Mouse (Mus musculus) heart, embryonic 10.5 days (tissue): ENCODE measurements around the gene Lyl1. TPM values are rescaled to one million over a fixed set of nuclear protein-coding genes. Genes with fewer than 3 reads are reported as not detected.
A peak's percentile ranks its signal among the peaks of the same experiment; 100 is the strongest.

Source experiments
- DNase-seq: peaks from one replicate; pipeline ENCODE4 v3.0.0-alpha.2; 2017; ENCODE audit warnings: low spot score
- H3K27ac ChIP-seq: fragments of 300-500 bp; sonication (generic); 2 replicates; pipeline ENCODE4 v1.5.1; 2016; ENCODE audit warnings: mild to moderate bottlenecking
- H3K27me3 ChIP-seq: fragments of 300-500 bp; sonication (generic); 2 replicates; pipeline ENCODE4 v1.6.1; 2016; ENCODE audit warnings: mild to moderate bottlenecking; ENCODE audit not compliant: poor library complexity, insufficient read depth, severe bottlenecking
- H3K36me3 ChIP-seq: fragments of 300-500 bp; sonication (generic); 2 replicates; pipeline ENCODE4 v1.6.1; 2016; ENCODE audit warnings: mild to moderate bottlenecking, moderate library complexity
- H3K4me1 ChIP-seq: fragments of 300-500 bp; sonication (generic); 2 replicates; pipeline ENCODE4 v1.6.1; 2016; ENCODE audit warnings: mild to moderate bottlenecking
- H3K4me3 ChIP-seq: fragments of 300-500 bp; sonication (generic); 2 replicates; pipeline ENCODE4 v1.5.1; 2016; ENCODE audit warnings: mild to moderate bottlenecking, moderate library complexity
- H3K9me3 ChIP-seq: fragments of 300-500 bp; sonication (generic); 2 replicates; pipeline ENCODE4 v1.6.1; 2016; ENCODE audit warnings: mild to moderate bottlenecking, moderate library complexity
- WGBS: fragments of 180-500 bp; shearing (Covaris S2); methylation state at CpG from one replicate; pipeline ENCODE4 v1.1.7; 2016; 5-methylcytosine and 5-hydroxymethylcytosine counted together
- polyA plus RNA-seq: library from polyadenylated mRNA; unstranded; fragments of >200 nt; fragmentation: Nextera tagmentation; extraction: Ambion mirVana; gene quantifications from 2 replicates; pipeline ENCODE4 v1.2.1, GENCODE M21; 2016

The Lyl1 gene
- 18.5 and 19.3 TPM in 2 replicates for polyA plus RNA-seq

- peaks cover 49% of the 10 kb centered on the region for H3K27me3 ChIP-seq
- 5% methylated on average over 34 of the region's 34 CpGs for WGBS
Observed at GRCm38 (mm10) chr8:84700941-84701911, at the start of gene Lyl1. Lyl1 (plus strand) TSS chr8:84701457.

GRCm38 (mm10) chr8:84653092-84653631 lies 48.1 kb upstream of the Lyl1 start:
- Histone ChIP-seq H3K27ac (peak overlapping the region; percentile 13; the same call in 1 of the 2 replicates), H3K36me3 (no peaks in the 10 kb centered on the region), H3K4me1 (peaks cover 56% of the 10 kb centered on the region), H3K9me3 (no peaks in the 10 kb centered on the region), H3K27me3 (no peaks in the 10 kb centered on the region), H3K4me3 (peak overlapping the region; percentile 17; the same call in 1 of the 2 replicates)
- 56% methylated on average over 9 of the region's 9 CpGs for WGBS
- DNase-seq: no peak

More at GRCm38 (mm10) chr8:84700941-84701911, at the start of gene Lyl1:
- Histone ChIP-seq H3K4me1 (peaks cover 60% of the 10 kb centered on the region), H3K27ac (peak within 1 kb of the TSS; percentile 84), H3K36me3 (peaks cover 36% of the 10 kb centered on the region), H3K4me3 (peak within 1 kb of the TSS; percentile 53), H3K9me3 (no peaks in the 10 kb centered on the region)
- DNase-seq: peak; percentile 97

DNA sequence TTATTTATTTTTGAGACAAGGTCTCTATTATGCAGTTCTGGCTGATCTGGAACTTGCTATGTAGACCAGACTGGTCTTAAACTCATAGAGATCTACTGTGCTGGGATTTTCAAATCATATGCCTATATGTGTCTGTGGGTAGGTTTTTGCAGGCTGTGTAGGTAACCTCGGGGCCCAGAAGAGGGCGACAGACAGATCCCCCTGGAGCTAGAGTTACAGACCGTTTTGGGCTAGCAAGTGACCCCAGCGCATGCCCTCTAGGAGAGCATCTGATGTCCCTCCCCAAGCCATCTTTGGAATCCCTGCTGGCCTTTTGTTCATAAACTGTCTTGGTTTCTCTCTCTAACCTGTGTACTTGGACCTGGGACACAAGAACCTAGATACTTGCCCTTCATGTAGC lies 46.7 kb upstream of the Lyl1 start:
- no peak for DNase-seq
- no peaks in the 10 kb centered on the region for H3K9me3 ChIP-seq

GRCm38 (mm10) chr8:84655336-84656190 lies 45.7 kb upstream of the Lyl1 start:
- WGBS: 1% methylated on average over 15 of the region's 15 CpGs

More for the DNA sequence above, 46.7 kb upstream of the Lyl1 start:
- no peaks in the 10 kb centered on the region for H3K36me3 ChIP-seq
- H3K27me3 ChIP-seq: no peaks in the 10 kb centered on the region
- 0 out of 2 replicates have a peak overlapping the region, but pooled peaks have one; percentile 65 for H3K4me3 ChIP-seq
- H3K4me1 ChIP-seq: peaks cover 63% of the 10 kb centered on the region
- H3K27ac ChIP-seq: peak overlapping the region; percentile 95
- 44% methylated on average over 4 of the region's 4 CpGs for WGBS

GRCm38 (mm10) chr8:84656191-84656525 lies 45.1 kb upstream of the Lyl1 start:
- H3K27me3 ChIP-seq: no peaks in the 10 kb centered on the region
- H3K4me1 ChIP-seq: peaks cover 64% of the 10 kb centered on the region
- H3K9me3 ChIP-seq: no peaks in the 10 kb centered on the region
- H3K36me3 ChIP-seq: no peaks in the 10 kb centered on the region
- peak overlapping the region; percentile 65 for H3K4me3 ChIP-seq
- under 1% methylated on average over 10 of the region's 10 CpGs for WGBS
- no peak for DNase-seq
- H3K27ac ChIP-seq: peak overlapping the region; percentile 95

More at GRCm38 (mm10) chr8:84655336-84656190, 45.7 kb upstream of the Lyl1 start:
- Histone ChIP-seq H3K9me3 (no peaks in the 10 kb centered on the region), H3K36me3 (no peaks in the 10 kb centered on the region), H3K4me1 (peaks cover 65% of the 10 kb centered on the region), H3K27me3 (no peaks in the 10 kb centered on the region), H3K27ac (peak overlapping the region; percentile 95), H3K4me3 (peak overlapping the region; percentile 65)
- peak; percentile 92 for DNase-seq

GRCm38 (mm10) chr8:84656641-84657126 lies 44.6 kb upstream of the Lyl1 start:
- H3K4me3 ChIP-seq: peak overlapping the region; percentile 65
- H3K36me3 ChIP-seq: no peaks in the 10 kb centered on the region
- no peaks in the 10 kb centered on the region for H3K9me3 ChIP-seq
- H3K27ac ChIP-seq: peak overlapping the region; percentile 95
- DNase-seq: peak; percentile 94
- under 1% methylated on average over 23 of the region's 23 CpGs for WGBS
- H3K4me1 ChIP-seq: peaks cover 61% of the 10 kb centered on the region
- no peaks in the 10 kb centered on the region for H3K27me3 ChIP-seq

- H3K27me3 ChIP-seq: no peaks in the 10 kb centered on the region
- H3K36me3 ChIP-seq: no peaks in the 10 kb centered on the region
- no peak for DNase-seq
- H3K9me3 ChIP-seq: no peaks in the 10 kb centered on the region
- peak overlapping the region; percentile 65 for H3K4me3 ChIP-seq
- peak overlapping the region; percentile 95 for H3K27ac ChIP-seq
- H3K4me1 ChIP-seq: peaks cover 61% of the 10 kb centered on the region
Observed at GRCm38 (mm10) chr8:84657203-84657602, 44.1 kb upstream of the Lyl1 start.

DNA sequence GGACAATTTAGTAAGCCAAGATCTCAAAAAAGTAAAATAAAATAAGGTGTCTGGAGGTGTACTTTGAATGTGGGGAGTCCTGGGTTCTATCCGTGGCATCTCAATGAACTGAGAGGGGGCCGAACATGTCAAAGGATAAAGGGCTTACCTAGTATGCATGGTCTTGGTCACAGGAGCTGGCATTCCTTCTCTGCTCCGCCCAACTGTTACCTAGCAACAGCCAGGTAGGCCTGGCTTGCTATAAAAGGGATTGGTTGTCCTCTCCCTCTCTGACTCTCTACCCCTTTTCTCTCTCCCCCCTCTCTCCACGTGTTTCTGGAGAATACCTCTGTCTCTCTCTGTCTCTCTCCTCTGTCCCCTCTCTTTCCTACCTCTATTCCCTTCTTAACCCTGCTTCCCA lies 43.6 kb upstream of the Lyl1 start:
- H3K4me1 ChIP-seq: peaks cover 61% of the 10 kb centered on the region
- H3K4me3 ChIP-seq: peak overlapping the region; percentile 65; the same call in 1 of the 2 replicates
- 40% methylated on average over 4 of the region's 4 CpGs for WGBS
- H3K36me3 ChIP-seq: no peaks in the 10 kb centered on the region
- no peak for DNase-seq
- no peaks in the 10 kb centered on the region for H3K9me3 ChIP-seq
- peak overlapping the region; percentile 95 for H3K27ac ChIP-seq
- no peaks in the 10 kb centered on the region for H3K27me3 ChIP-seq

- Histone ChIP-seq H3K27ac (peak overlapping the region; percentile 97), H3K27me3 (no peaks in the 10 kb centered on the region), H3K4me1 (peaks cover 61% of the 10 kb centered on the region), H3K4me3 (peak overlapping the region; percentile 92; the same call in 1 of the 2 replicates), H3K9me3 (no peaks in the 10 kb centered on the region), H3K36me3 (no peaks in the 10 kb centered on the region)
- WGBS: 38% methylated on average over 1 of the region's 1 CpGs
- DNase-seq: no peak
Observed at GRCm38 (mm10) chr8:84658951-84659350, 42.3 kb upstream of the Lyl1 start.

- Histone ChIP-seq H3K27ac (peak overlapping the region; percentile 97), H3K36me3 (no peaks in the 10 kb centered on the region), H3K4me3 (peak overlapping the region; percentile 92), H3K27me3 (no peaks in the 10 kb centered on the region), H3K9me3 (no peaks in the 10 kb centered on the region), H3K4me1 (peaks cover 55% of the 10 kb centered on the region)
- WGBS: 1% methylated on average over 33 of the region's 33 CpGs
- peak; percentile 93 for DNase-seq
Observed at GRCm38 (mm10) chr8:84659936-84660818, 41.1 kb upstream of the Lyl1 start.

GRCm38 (mm10) chr8:84660819-84661457 lies 40.3 kb upstream of the Lyl1 start:
- peaks cover 55% of the 10 kb centered on the region for H3K4me1 ChIP-seq
- under 1% methylated on average over 20 of the region's 20 CpGs for WGBS
- peak overlapping the region; percentile 92 for H3K4me3 ChIP-seq
- peak overlapping the region; percentile 97 for H3K27ac ChIP-seq
- no peaks in the 10 kb centered on the region for H3K27me3 ChIP-seq
- no peaks in the 10 kb centered on the region for H3K9me3 ChIP-seq
- DNase-seq: no peak
- no peaks in the 10 kb centered on the region for H3K36me3 ChIP-seq
